Mouse (Mus musculus): ENCODE data around the gene Mylk4.

GRCm38 (mm10) chr13:32821671-32822070 is 37.9 kb upstream of the Mylk4 start:
- TF ChIP-seq POLR2A (IDR thresholded peaks at IDR 0.05; ENCODE audit: borderline replicate concordance, control insufficient read depth, low read depth, low read length), result no peak
- TF ChIP-seq CTCF (IDR thresholded peaks at IDR 0.05; ENCODE audit: control insufficient read depth, insufficient read depth, low read length), result no peak
